Mouse (Mus musculus) forebrain, embryonic 10.5 days (tissue): ENCODE results near the gene Med29. TPM values are rescaled to one million over a fixed set of nuclear protein-coding genes. Genes with fewer than 3 reads are reported as not detected.

ENCODE experiments used
- DNase-seq: peaks from one replicate; pipeline ENCODE4 v3.0.0-alpha.2; 2017; ENCODE audit warnings: low spot score; ENCODE audit errors: extremely low spot score
- H3K27ac ChIP-seq: fragments of 300-500 bp; sonication (generic); 2 replicates; pipeline ENCODE4 v1.5.1; 2016; ENCODE audit warnings: mild to moderate bottlenecking
- H3K27me3 ChIP-seq: fragments of 300-500 bp; sonication (generic); 2 replicates; pipeline ENCODE4 v1.6.1; 2016; ENCODE audit warnings: mild to moderate bottlenecking; ENCODE audit not compliant: poor library complexity, severe bottlenecking
- H3K36me3 ChIP-seq: fragments of 300-500 bp; sonication (generic); replicated peaks from 2 replicates; pipeline ENCODE4 v1.6.1; 2016; ENCODE audit warnings: mild to moderate bottlenecking, moderate library complexity
- H3K4me1 ChIP-seq: fragments of 300-500 bp; sonication (generic); 2 replicates; pipeline ENCODE4 v1.6.1; 2016
- H3K4me3 ChIP-seq: fragments of 300-500 bp; sonication (generic); 2 replicates; pipeline ENCODE4 v1.5.1; 2016; ENCODE audit warnings: mild to moderate bottlenecking, moderate library complexity
- H3K9me3 ChIP-seq: fragments of 300-500 bp; sonication (generic); 2 replicates; pipeline ENCODE4 v1.6.1; 2016; ENCODE audit warnings: mild to moderate bottlenecking, moderate library complexity
- WGBS: fragments of 180-500 bp; shearing (Covaris S2); methylation state at CpG from one replicate; pipeline ENCODE4 v1.1.7; 2016; 5-methylcytosine and 5-hydroxymethylcytosine counted together
- polyA plus RNA-seq: library from polyadenylated mRNA; unstranded; fragments of >200 nt; fragmentation: Nextera tagmentation; extraction: Ambion mirVana; gene quantifications from 2 replicates; pipeline ENCODE4 v1.2.1, GENCODE M21; 2016

Med29 gene
- polyA plus RNA-seq: 60.3 and 60.6 TPM in 2 replicates

GRCm38 (mm10) chr7:28392429-28393271 lies at the start of gene Med29, which contains the start of gene Paf1:
TSS of gene Med29 (minus strand) at chr7:28392708.
TSS of gene Paf1 (plus strand) at chr7:28392951.
- Histone ChIP-seq H3K27ac (peak within 1 kb of the TSS; percentile 87), H3K27me3 (no peaks in the 10 kb centered on the region), H3K36me3 (peaks cover 67% of the 10 kb centered on the region), H3K4me1 (peaks cover 22% of the 10 kb centered on the region), H3K9me3 (no peaks in the 10 kb centered on the region), H3K4me3 (peak within 1 kb of the TSS; percentile 98)
- under 1% methylated on average over 58 of the region's 58 CpGs for WGBS
- peak; percentile 95 for DNase-seq

- 89% methylated on average over 14 of the region's 14 CpGs for WGBS
- DNase-seq: no peak
These were observed 49.4 kb upstream of the Med29 start for GRCm38 (mm10) chr7:28441776-28442485.

GRCm38 (mm10) chr7:28440739-28441138 lies 48.2 kb upstream of the Med29 start:
- Histone ChIP-seq H3K4me1 (peaks cover 11% of the 10 kb centered on the region), H3K27me3 (peaks cover 4% of the 10 kb centered on the region), H3K4me3 (no peak overlapping the region), H3K36me3 (no peaks in the 10 kb centered on the region), H3K9me3 (no peaks in the 10 kb centered on the region), H3K27ac (peak overlapping the region; percentile 17; the same call in 1 of the 2 replicates)
- 67% methylated on average over 2 of the region's 2 CpGs for WGBS
- no peak for DNase-seq

More at GRCm38 (mm10) chr7:28441776-28442485, 49.4 kb upstream of the Med29 start:
- no peak overlapping the region for H3K4me3 ChIP-seq
- no peaks in the 10 kb centered on the region for H3K36me3 ChIP-seq
- H3K4me1 ChIP-seq: peaks cover 13% of the 10 kb centered on the region
- no peak overlapping the region for H3K27ac ChIP-seq
- no peaks in the 10 kb centered on the region for H3K9me3 ChIP-seq
- H3K27me3 ChIP-seq: peaks cover 8% of the 10 kb centered on the region

GRCm38 (mm10) chr7:28438771-28439170 lies 46.3 kb upstream of the Med29 start:
- DNase-seq: no peak
- WGBS: 85% methylated on average over 2 of the region's 2 CpGs
- Histone ChIP-seq H3K27ac (no peak overlapping the region), H3K4me3 (no peak overlapping the region), H3K27me3 (no peaks in the 10 kb centered on the region), H3K4me1 (peaks cover 30% of the 10 kb centered on the region), H3K36me3 (peaks cover 5% of the 10 kb centered on the region), H3K9me3 (no peaks in the 10 kb centered on the region)

GRCm38 (mm10) chr7:28437964-28438363 lies 45.5 kb upstream of the Med29 start:
- no peak overlapping the region for H3K4me3 ChIP-seq
- DNase-seq: no peak
- no peak overlapping the region for H3K27ac ChIP-seq
- H3K4me1 ChIP-seq: peaks cover 38% of the 10 kb centered on the region
- H3K27me3 ChIP-seq: no peaks in the 10 kb centered on the region
- no peaks in the 10 kb centered on the region for H3K9me3 ChIP-seq
- peaks cover 12% of the 10 kb centered on the region for H3K36me3 ChIP-seq

GRCm38 (mm10) chr7:28436932-28437570 lies 44.5 kb upstream of the Med29 start, which contains the start of gene Gmfg:
TSS of gene Gmfg (plus strand) at chr7:28437447.
- 2% methylated on average over 16 of the region's 16 CpGs for WGBS
- no peaks in the 10 kb centered on the region for H3K27me3 ChIP-seq
- H3K36me3 ChIP-seq: peaks cover 21% of the 10 kb centered on the region
- H3K4me1 ChIP-seq: peaks cover 42% of the 10 kb centered on the region
- no peaks in the 10 kb centered on the region for H3K9me3 ChIP-seq
- H3K27ac ChIP-seq: peak within 1 kb of the TSS; percentile 91
- DNase-seq: peak; percentile 80
- H3K4me3 ChIP-seq: peak within 1 kb of the TSS; percentile 93

- H3K4me1 ChIP-seq: peaks cover 42% of the 10 kb centered on the region
- no peaks in the 10 kb centered on the region for H3K27me3 ChIP-seq
- peak overlapping the region; percentile 91 for H3K27ac ChIP-seq
- DNase-seq: peak; percentile 99
- H3K9me3 ChIP-seq: no peaks in the 10 kb centered on the region
- H3K4me3 ChIP-seq: peak overlapping the region; percentile 93
- under 1% methylated on average over 52 of the region's 64 CpGs for WGBS
- peaks cover 28% of the 10 kb centered on the region for H3K36me3 ChIP-seq
These were observed 43.9 kb upstream of the Med29 start for GRCm38 (mm10) chr7:28436271-28436904.

- WGBS: 5% methylated on average over 65 of the region's 70 CpGs
- no peaks in the 10 kb centered on the region for H3K27me3 ChIP-seq
- DNase-seq: peak; percentile 38
- peaks cover 42% of the 10 kb centered on the region for H3K4me1 ChIP-seq
- H3K27ac ChIP-seq: peak overlapping the region; percentile 91
- H3K9me3 ChIP-seq: no peaks in the 10 kb centered on the region
- H3K36me3 ChIP-seq: peaks cover 34% of the 10 kb centered on the region
- peak overlapping the region; percentile 93 for H3K4me3 ChIP-seq
These were observed 43.3 kb upstream of the Med29 start for GRCm38 (mm10) chr7:28435660-28436259.

- Histone ChIP-seq H3K27ac (no peak overlapping the region), H3K27me3 (no peaks in the 10 kb centered on the region), H3K36me3 (peaks cover 63% of the 10 kb centered on the region), H3K9me3 (no peaks in the 10 kb centered on the region), H3K4me3 (no peak overlapping the region), H3K4me1 (peaks cover 38% of the 10 kb centered on the region)
- WGBS: 95% methylated on average over 2 of the region's 2 CpGs
- DNase-seq: no peak
These were observed 39.7 kb upstream of the Med29 start for GRCm38 (mm10) chr7:28432252-28432651.

- no peak for DNase-seq
- H3K4me1 ChIP-seq: peaks cover 29% of the 10 kb centered on the region
- H3K9me3 ChIP-seq: no peaks in the 10 kb centered on the region
- WGBS: 89% methylated on average over 1 of the region's 1 CpGs
- no peak overlapping the region for H3K27ac ChIP-seq
- peaks cover 75% of the 10 kb centered on the region for H3K36me3 ChIP-seq
- no peak overlapping the region for H3K4me3 ChIP-seq
- H3K27me3 ChIP-seq: no peaks in the 10 kb centered on the region
These were observed 38.0 kb upstream of the Med29 start for GRCm38 (mm10) chr7:28430512-28430911.

- peaks cover 3% of the 10 kb centered on the region; the same call in 1 of the 2 replicates for H3K4me1 ChIP-seq
- H3K36me3 ChIP-seq: peaks cover 84% of the 10 kb centered on the region
- no peaks in the 10 kb centered on the region for H3K9me3 ChIP-seq
- H3K27ac ChIP-seq: no peak overlapping the region
- H3K4me3 ChIP-seq: no peak overlapping the region
- no peak for DNase-seq
- H3K27me3 ChIP-seq: no peaks in the 10 kb centered on the region
These were observed 35.2 kb upstream of the Med29 start for GRCm38 (mm10) chr7:28427738-28428137.

GRCm38 (mm10) chr7:28423018-28423417 lies 30.5 kb upstream of the Med29 start:
- WGBS: 95% methylated on average over 1 of the region's 1 CpGs
- H3K27ac ChIP-seq: no peak overlapping the region
- no peaks in the 10 kb centered on the region for H3K27me3 ChIP-seq
- H3K4me1 ChIP-seq: no peaks in the 10 kb centered on the region
- H3K36me3 ChIP-seq: peaks cover 90% of the 10 kb centered on the region
- no peak for DNase-seq
- H3K9me3 ChIP-seq: no peaks in the 10 kb centered on the region
- H3K4me3 ChIP-seq: no peak overlapping the region
